Mouse (Mus musculus) midbrain, embryonic 13.5 days (tissue): ENCODE measurements at regions not wholly inside any gene's neighbourhood (a gene's known extent, or its start where the extent isn't known, plus 50 kb on each side); places are given as distances from the start of the nearest gene placed in this dataset.
"Not testable (repeated sequence)": the region's sequence is repeated elsewhere in the genome, so short reads cannot be mapped to it uniquely, and the experiment has no call there.

Experiments
- ATAC-seq: fragments of 200-750 bp; cut with Nextera tagmentation; 2 replicates; pipeline ENCODE4 v1.8.0; 2017; ENCODE audit warnings: mild to moderate bottlenecking, moderate TSS enrichment, moderate library complexity
- H3K27ac ChIP-seq: fragments of 300-500 bp; sonication (generic); 2 replicates; pipeline ENCODE4 v1.5.1; 2015; ENCODE audit warnings: inconsistent platforms, mild to moderate bottlenecking, moderate library complexity
- H3K27me3 ChIP-seq: fragments of 300-500 bp; sonication (generic); 2 replicates; pipeline ENCODE4 v1.6.1; 2015; ENCODE audit warnings: mild to moderate bottlenecking, inconsistent platforms
- H3K36me3 ChIP-seq: fragments of 300-500 bp; sonication (generic); 2 replicates; pipeline ENCODE4 v1.6.1; 2015; ENCODE audit warnings: mild to moderate bottlenecking, inconsistent platforms
- H3K4me1 ChIP-seq: fragments of 300-500 bp; sonication (generic); replicated peaks from 2 replicates; pipeline ENCODE4 v1.6.1; 2015; ENCODE audit warnings: inconsistent platforms
- H3K4me2 ChIP-seq: fragments of 300-500 bp; sonication (generic); replicated peaks from 2 replicates; pipeline ENCODE4 v1.6.1; 2015; ENCODE audit warnings: moderate library complexity, mild to moderate bottlenecking, inconsistent platforms
- H3K4me3 ChIP-seq: fragments of 300-500 bp; sonication (generic); replicated peaks from 2 replicates; pipeline ENCODE4 v1.5.1; 2015; ENCODE audit warnings: mild to moderate bottlenecking, inconsistent platforms
- H3K9ac ChIP-seq: fragments of 300-500 bp; sonication (generic); replicated peaks from 2 replicates; pipeline ENCODE4 v1.6.1; 2015; ENCODE audit warnings: mild to moderate bottlenecking, inconsistent platforms
- H3K9me3 ChIP-seq: fragments of 300-500 bp; sonication (generic); 2 replicates; pipeline ENCODE4 v1.6.1; 2016; ENCODE audit warnings: mild to moderate bottlenecking, inconsistent platforms
- WGBS: fragments of 180-500 bp; shearing (Covaris S2); methylation state at CpG from one replicate; pipeline ENCODE4 v1.1.7; 2015; 5-methylcytosine and 5-hydroxymethylcytosine counted together

DNA sequence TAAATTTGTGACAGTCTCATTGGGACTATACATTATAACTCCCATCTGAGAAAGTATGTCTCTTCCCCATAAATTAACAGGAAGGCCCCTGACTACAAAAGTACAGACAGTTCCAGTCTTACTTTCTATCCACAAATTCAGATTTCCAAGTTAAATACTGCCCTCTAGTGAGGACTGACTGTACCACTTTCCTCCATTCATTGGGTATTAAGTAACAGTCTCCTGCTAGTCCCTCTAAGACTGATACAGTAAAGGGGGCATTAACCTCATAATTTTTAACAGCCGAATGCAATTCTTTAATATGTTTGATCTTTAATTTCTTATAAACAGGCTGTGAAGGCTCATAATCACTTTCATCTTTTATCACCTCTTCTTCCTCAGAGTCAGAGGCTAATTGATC lies 131.0 kb upstream of the Adcyap1 start:
- H3K36me3 ChIP-seq, H3K4me1 ChIP-seq, H3K9ac ChIP-seq, H3K4me3 ChIP-seq, ATAC-seq, H3K27me3 ChIP-seq, H3K27ac ChIP-seq, H3K4me2 ChIP-seq, H3K9me3 ChIP-seq: not testable (repeated sequence)
- 76% methylated on average over 1 of the region's 1 CpGs for WGBS

DNA sequence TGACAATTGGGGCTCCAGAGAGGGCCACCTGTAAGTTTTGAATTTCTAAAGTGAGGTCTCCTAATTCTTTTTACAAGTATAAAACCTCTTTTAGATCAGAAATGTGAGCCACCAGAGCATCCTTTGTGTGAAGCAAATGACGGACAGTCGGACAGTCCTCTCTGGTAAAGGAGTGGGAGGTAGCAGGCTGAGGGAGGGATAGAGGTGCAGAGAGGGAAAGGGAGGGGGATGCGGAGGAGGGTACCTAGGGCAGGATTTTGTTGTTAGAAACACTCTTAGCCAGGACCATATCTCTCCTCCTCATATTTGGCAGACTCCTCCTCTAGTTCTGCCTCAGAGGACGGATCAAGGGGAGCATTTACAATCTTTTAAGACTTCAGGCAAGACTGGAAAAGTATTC lies 130.3 kb upstream of the Adcyap1 start:
- Histone ChIP-seq H3K4me1 (no peaks in the 10 kb centered on the region), H3K9ac (no peak overlapping the region), H3K9me3 (no peaks in the 10 kb centered on the region), H3K36me3 (no peaks in the 10 kb centered on the region), H3K27me3 (no peaks in the 10 kb centered on the region), H3K27ac (no peak overlapping the region), H3K4me3 (no peak overlapping the region), H3K4me2 (no peak overlapping the region)
- ATAC-seq = no peak
- 62% methylated on average over 4 of the region's 4 CpGs for WGBS

DNA sequence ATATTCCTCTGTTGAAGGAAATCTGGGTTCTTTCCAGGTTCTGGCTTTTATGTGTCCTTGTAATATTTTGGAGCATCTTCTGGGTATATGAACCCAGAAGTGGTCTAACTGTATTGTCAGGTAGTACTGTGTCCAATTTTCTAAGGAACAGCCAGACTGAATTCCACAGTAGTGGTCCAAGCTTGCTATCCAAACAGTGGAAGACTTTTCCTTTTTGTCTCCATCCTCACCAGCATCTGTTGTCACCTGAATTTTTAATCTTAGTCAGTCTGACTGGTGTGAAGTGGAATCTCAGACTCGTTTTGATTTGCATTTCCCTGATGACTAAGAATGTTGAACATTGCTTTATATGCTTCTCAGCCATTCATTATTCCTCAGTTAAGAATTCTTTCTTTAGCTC lies 114.8 kb upstream of the Adcyap1 start:
- no peak overlapping the region for H3K4me2 ChIP-seq
- H3K27me3 ChIP-seq = no peaks in the 10 kb centered on the region
- 72% methylated on average over 1 of the region's 1 CpGs for WGBS
- no peak overlapping the region for H3K27ac ChIP-seq
- no peaks in the 10 kb centered on the region for H3K4me1 ChIP-seq
- no peaks in the 10 kb centered on the region for H3K36me3 ChIP-seq
- no peak overlapping the region for H3K4me3 ChIP-seq
- ATAC-seq = no peak
- H3K9me3 ChIP-seq = no peaks in the 10 kb centered on the region
- H3K9ac ChIP-seq = no peak overlapping the region

DNA sequence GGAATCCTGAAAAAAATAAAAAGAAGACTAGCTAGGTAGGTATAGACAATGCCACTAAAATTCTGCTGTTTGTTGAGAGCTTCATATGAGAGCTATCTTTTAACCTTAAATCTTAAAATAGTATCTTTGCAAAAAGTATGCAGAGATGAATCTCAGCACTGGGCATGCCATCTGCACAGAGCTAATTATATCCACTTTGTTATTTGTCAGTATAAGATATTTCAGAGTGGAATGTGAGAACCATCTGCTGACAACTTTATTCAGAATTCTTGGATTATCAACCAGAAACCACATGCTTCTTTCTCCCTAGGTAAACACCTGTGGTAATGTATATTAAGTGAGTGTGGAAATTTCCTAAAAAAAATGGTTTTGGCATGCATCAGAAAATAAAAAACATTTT lies 94.3 kb upstream of the Adcyap1 start:
- Histone ChIP-seq H3K27ac (no peak overlapping the region), H3K4me2 (no peak overlapping the region), H3K9ac (no peak overlapping the region), H3K4me3 (no peak overlapping the region), H3K36me3 (no peaks in the 10 kb centered on the region), H3K9me3 (no peaks in the 10 kb centered on the region), H3K27me3 (no peaks in the 10 kb centered on the region), H3K4me1 (no peaks in the 10 kb centered on the region)
- ATAC-seq = no peak

DNA sequence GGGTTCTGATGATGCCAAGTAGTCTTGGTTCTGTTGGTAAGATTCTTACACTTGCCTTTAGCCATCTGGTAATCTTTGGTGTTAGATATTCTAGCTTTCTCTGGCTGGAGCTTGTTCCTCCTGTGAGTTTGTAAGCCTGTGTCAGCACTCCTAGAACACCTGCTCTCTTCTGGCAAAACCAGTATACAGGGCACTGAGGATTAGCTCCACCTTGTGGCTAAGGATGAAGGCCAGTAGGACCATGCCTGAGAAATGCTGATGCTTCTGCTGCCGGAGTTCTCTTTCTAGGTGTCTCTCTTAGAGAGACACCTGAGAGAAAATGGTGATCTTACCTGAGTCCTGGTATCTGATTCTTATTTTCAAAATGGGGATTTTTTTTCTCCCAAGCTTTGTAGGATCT lies 58.8 kb upstream of the Adcyap1 start:
- Histone ChIP-seq H3K9me3 (no peaks in the 10 kb centered on the region), H3K36me3 (no peaks in the 10 kb centered on the region), H3K4me2 (no peak overlapping the region), H3K4me3 (no peak overlapping the region), H3K9ac (no peak overlapping the region), H3K27me3 (no peaks in the 10 kb centered on the region), H3K27ac (no peak overlapping the region), H3K4me1 (no peaks in the 10 kb centered on the region)
- 61% methylated on average over 1 of the region's 1 CpGs for WGBS
- no peak for ATAC-seq

DNA sequence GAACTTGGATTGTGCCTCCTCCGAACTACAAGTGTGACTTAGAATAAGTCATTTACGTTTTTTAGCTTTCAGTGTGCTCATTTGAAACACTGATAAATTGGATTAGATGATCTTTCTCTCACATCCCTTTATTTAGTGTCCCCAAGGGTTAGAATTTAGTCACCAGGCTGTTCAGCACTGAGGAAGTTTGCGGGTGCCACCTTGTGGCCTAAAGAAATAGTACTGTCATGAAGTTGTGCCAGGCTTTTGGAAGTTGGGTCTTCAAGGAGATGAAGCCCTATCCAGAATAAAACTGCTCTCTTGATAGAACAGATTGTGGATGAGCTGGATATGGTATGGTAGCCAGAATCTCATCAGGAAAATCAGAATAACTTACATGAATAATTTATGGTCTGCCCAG lies 57.7 kb upstream of the Adcyap1 start:
- H3K27ac ChIP-seq = no peak overlapping the region
- 13% methylated on average over 3 of the region's 3 CpGs for WGBS
- no peaks in the 10 kb centered on the region for H3K9me3 ChIP-seq
- H3K9ac ChIP-seq = no peak overlapping the region
- no peaks in the 10 kb centered on the region for H3K27me3 ChIP-seq
- peak; percentile 75 for ATAC-seq
- no peaks in the 10 kb centered on the region for H3K4me1 ChIP-seq
- H3K4me3 ChIP-seq = no peak overlapping the region
- H3K4me2 ChIP-seq = no peak overlapping the region
- no peaks in the 10 kb centered on the region for H3K36me3 ChIP-seq
